Mouse (Mus musculus): Measurements from ENCODE around the gene Pou2f1.

GRCm38 (mm10) chr1:165994279-165994678 lies 8.2 kb downstream of the Pou2f1 start:
- TF ChIP-seq CTCF (IDR thresholded peaks at IDR 0.05; ENCODE audit: low read depth, low read length) (no peak), TAL1 (conservative IDR thresholded peaks at IDR 0.05; ENCODE audit: low read depth, low read length) (0 out of 2 replicates have a peak, but pooled peaks have one; percentile 19), POLR2AphosphoS5 (IDR thresholded peaks at IDR 0.05; ENCODE audit: insufficient replicate concordance, low read depth, low read length) (no peak), GATA1 (IDR thresholded peaks at IDR 0.05; ENCODE audit: borderline replicate concordance, low read length) (no peak), GATA2 (IDR thresholded peaks at IDR 0.05; ENCODE audit: borderline replicate concordance, low read depth, low read length) (no peak)
